27 mouse cellular contexts compared by ENCODE assay signal in genomic region chr1:120621383-120621782, GRCm38 (mm10). TPM values are rescaled to one million over a fixed set of nuclear protein-coding genes. Genes with fewer than 3 reads are reported as not detected.
DNase-seq lines count a peak whose midpoint lies in the region; ATAC-seq and TF ChIP-seq lines count a peak whose summit lies in the region.
"Had no signal": no experiment of that assay in that cellular context is flagged by ENCODE, and none has a peak within 500 bp of the region (broad histone marks: within the 10 kb centered on the region; RNA-seq: fewer than 3 reads in every experiment).

No protein-coding gene starts in this region.

- H3K36me3 ChIP-seq in hindbrain, embryonic 10.5 days = no peaks in the 10 kb centered on the region
- H3K36me3 ChIP-seq in hindbrain, postnatal 0 days (ENCODE audit: insufficient read depth, low read length) = no peaks in the 10 kb centered on the region
- H3K36me3 ChIP-seq in neural tube, embryonic 11.5 days (ENCODE audit: control insufficient read depth, insufficient read depth, low read length) = no peaks in the 10 kb centered on the region
- no peaks in the 10 kb centered on the region for H3K36me3 ChIP-seq in neural tube, embryonic 15.5 days
- H3K36me3 ChIP-seq in midbrain, embryonic 13.5 days = no peaks in the 10 kb centered on the region
- H3K36me3 ChIP-seq: embryonic facial prominence, embryonic 15.5 days; forebrain, embryonic 10.5 days; heart, embryonic 10.5 days had no signal

- H3K9ac ChIP-seq in hindbrain, postnatal 0 days (replicated peaks; ENCODE audit: low read length) = no peak overlapping the region
- H3K9ac ChIP-seq in neural tube, embryonic 11.5 days (ENCODE audit: low read length) = no peak overlapping the region
- no peak overlapping the region for H3K9ac ChIP-seq in neural tube, embryonic 15.5 days (replicated peaks)
- no peak overlapping the region; the same call in 1 of the 2 replicates for H3K9ac ChIP-seq in midbrain, embryonic 13.5 days (replicated peaks)
- H3K9ac ChIP-seq: embryonic facial prominence, embryonic 15.5 days had no signal

- no peak for TF ChIP-seq CTCF in hindbrain, postnatal 0 days (IDR thresholded peaks at IDR 0.05; ENCODE audit: low read depth)

- peak overlapping the region; percentile 73 for H3K27ac ChIP-seq in hindbrain, embryonic 10.5 days
- no peak overlapping the region for H3K27ac ChIP-seq in hindbrain, postnatal 0 days
- no peak overlapping the region for H3K27ac ChIP-seq in neural tube, embryonic 11.5 days (ENCODE audit: low read depth, low read length)
- H3K27ac ChIP-seq in neural tube, embryonic 15.5 days (replicated peaks) = no peak overlapping the region
- peak overlapping the region; percentile 70 for H3K27ac ChIP-seq in midbrain, embryonic 13.5 days
- H3K27ac ChIP-seq: embryonic facial prominence, embryonic 15.5 days; forebrain, embryonic 10.5 days; gastrocnemius, adult 2 months; heart, embryonic 10.5 days had no signal

- peak; percentile 36 for DNase-seq in hindbrain, embryonic 10.5 days (ENCODE audit: low spot score)
- no peak for DNase-seq in hindbrain, postnatal 0 days (ENCODE audit: low spot score)
- DNase-seq in neural tube, embryonic 11.5 days (ENCODE audit: low spot score) = no peak
- DNase-seq in cerebellum, postnatal 10 days = no peak
- DNase-seq in heart, adult 18-20 months = no peak
- DNase-seq: adrenal gland, postnatal 25 days; cerebellum, adult 2 months; cerebellum, postnatal 14 days; gastrocnemius, adult 2 months; gastrocnemius, postnatal 25 days; heart, postnatal 10 days; heart, postnatal 4 days had no signal

- H3K4me3 ChIP-seq in hindbrain, embryonic 10.5 days = peak overlapping the region; percentile 33; the same call in 1 of the 2 replicates
- no peak overlapping the region for H3K4me3 ChIP-seq in hindbrain, postnatal 0 days (ENCODE audit: low read length)
- H3K4me3 ChIP-seq in neural tube, embryonic 11.5 days (ENCODE audit: low read depth, low read length) = no peak overlapping the region
- no peak overlapping the region for H3K4me3 ChIP-seq in neural tube, embryonic 15.5 days (replicated peaks)
- H3K4me3 ChIP-seq in midbrain, embryonic 13.5 days (replicated peaks) = peak overlapping the region; percentile 28
- H3K4me3 ChIP-seq: embryonic facial prominence, embryonic 15.5 days; erythroblast, embryonic 14.5 days; forebrain, embryonic 10.5 days; gastrocnemius, adult 2 months; heart, embryonic 10.5 days had no signal

- H3K9me3 ChIP-seq in hindbrain, embryonic 10.5 days = no peaks in the 10 kb centered on the region
- no peaks in the 10 kb centered on the region for H3K9me3 ChIP-seq in hindbrain, postnatal 0 days (ENCODE audit: low read length)
- no peaks in the 10 kb centered on the region for H3K9me3 ChIP-seq in neural tube, embryonic 11.5 days (ENCODE audit: control insufficient read depth, low read length)
- H3K9me3 ChIP-seq in neural tube, embryonic 15.5 days (replicated peaks) = no peaks in the 10 kb centered on the region
- H3K9me3 ChIP-seq in midbrain, embryonic 13.5 days = no peaks in the 10 kb centered on the region
- H3K9me3 ChIP-seq: embryonic facial prominence, embryonic 15.5 days; forebrain, embryonic 10.5 days; heart, embryonic 10.5 days had no signal

- 17% methylated on average over 5 of the region's 5 CpGs for WGBS in hindbrain, embryonic 10.5 days
- WGBS in hindbrain, postnatal 0 days = 25% methylated on average over 5 of the region's 5 CpGs
- 18% methylated on average over 4 of the region's 5 CpGs for WGBS in neural tube, embryonic 11.5 days
- WGBS in neural tube, embryonic 15.5 days = 20% methylated on average over 5 of the region's 5 CpGs
- WGBS in midbrain, embryonic 13.5 days = 10% methylated on average over 5 of the region's 5 CpGs

- peaks cover 11% of the 10 kb centered on the region for H3K4me1 ChIP-seq in hindbrain, embryonic 10.5 days (replicated peaks)
- no peaks in the 10 kb centered on the region for H3K4me1 ChIP-seq in hindbrain, postnatal 0 days (ENCODE audit: insufficient read depth, low read length)
- H3K4me1 ChIP-seq in neural tube, embryonic 11.5 days (ENCODE audit: control insufficient read depth, insufficient read depth, low read length) = no peaks in the 10 kb centered on the region
- no peaks in the 10 kb centered on the region for H3K4me1 ChIP-seq in neural tube, embryonic 15.5 days
- H3K4me1 ChIP-seq in midbrain, embryonic 13.5 days (replicated peaks) = peaks cover 7% of the 10 kb centered on the region; the same call in 1 of the 2 replicates
- H3K4me1 ChIP-seq: embryonic facial prominence, embryonic 15.5 days; heart, embryonic 10.5 days had no signal

- no peak overlapping the region for H3K4me2 ChIP-seq in hindbrain, postnatal 0 days (ENCODE audit: low read depth, low read length)
- no peak overlapping the region for H3K4me2 ChIP-seq in neural tube, embryonic 11.5 days (ENCODE audit: low read depth)
- no peak overlapping the region for H3K4me2 ChIP-seq in neural tube, embryonic 15.5 days
- 0 out of 2 replicates have a peak overlapping the region, but pooled peaks have one; percentile 41 for H3K4me2 ChIP-seq in midbrain, embryonic 13.5 days (replicated peaks)
- H3K4me2 ChIP-seq: embryonic facial prominence, embryonic 15.5 days had no signal

- no peak for ATAC-seq in hindbrain, postnatal 0 days
- 0 out of 2 replicates have a peak, but pooled peaks have one; percentile 45 for ATAC-seq in neural tube, embryonic 11.5 days (ENCODE audit: insufficient read depth, low FRiP score, low TSS enrichment)
- ATAC-seq in neural tube, embryonic 15.5 days (ENCODE audit: low FRiP score) = no peak
- ATAC-seq in midbrain, embryonic 13.5 days = peak; percentile 84
- ATAC-seq: activated CD4-positive, CD25-positive, alpha-beta regulatory T cell, adult 4 months; forebrain, embryonic 14.5 days; intestine, postnatal 0 days; Patski had no signal

- H3K27me3 ChIP-seq in hindbrain, embryonic 10.5 days (ENCODE audit: insufficient read depth, poor library complexity, severe bottlenecking) = peaks cover 91% of the 10 kb centered on the region
- H3K27me3 ChIP-seq in hindbrain, postnatal 0 days (ENCODE audit: insufficient read depth, low read length) = peaks cover 24% of the 10 kb centered on the region
- H3K27me3 ChIP-seq in neural tube, embryonic 11.5 days (ENCODE audit: control insufficient read depth, insufficient read depth, low read length) = peaks cover 28% of the 10 kb centered on the region
- peaks cover 63% of the 10 kb centered on the region for H3K27me3 ChIP-seq in neural tube, embryonic 15.5 days (replicated peaks)
- peaks cover 74% of the 10 kb centered on the region for H3K27me3 ChIP-seq in midbrain, embryonic 13.5 days
- H3K27me3 ChIP-seq: CH12.LX had no signal

RNA-seq across cellular contexts. Expression of gene En1, which starts 19.2 kb away (rescaled TPM):
- polyA plus RNA-seq in hindbrain, embryonic 10.5 days (2016; fragmentation: Nextera tagmentation; extraction: Ambion mirVana) = 3.5 and 3.8 TPM in 2 replicates
- total RNA-seq in hindbrain, postnatal 0 days (2014; rRNA removed) = 13.0 and 13.2 TPM in 2 replicates
- 6.3 and 6.9 TPM in 2 replicates for polyA plus RNA-seq in hindbrain, postnatal 0 days (2015; fragmentation: Nextera tagmentation; extraction: Ambion mirVana)
- 5.2 and 6.1 TPM in 2 replicates for polyA plus RNA-seq in neural tube, embryonic 11.5 days (2014; fragmentation: Nextera tagmentation; extraction: Ambion mirVana)
- polyA plus RNA-seq in neural tube, embryonic 15.5 days (2015; fragmentation: Nextera tagmentation; extraction: Ambion mirVana) = 1.0 and 1.2 TPM in 2 replicates
- polyA plus RNA-seq in midbrain, embryonic 13.5 days (2015; fragmentation: Nextera tagmentation; extraction: Ambion mirVana) = 9.0 and 13.6 TPM in 2 replicates
- not detected for total RNA-seq in heart, adult 18-20 months (2021)
- total RNA-seq: adrenal gland, adult 18-20 months; adrenal gland, postnatal 25 days; CH12.LX; common myeloid progenitor, adult 5-6 weeks; granulocyte monocyte progenitor cell, adult 5-6 weeks; heart, postnatal 10 days; heart, postnatal 4 days had no signal
- polyA plus RNA-seq: activated CD4-positive, CD25-positive, alpha-beta regulatory T cell, adult 4 months; erythroblast, embryonic 14.5 days; forebrain, embryonic 14.5 days; heart, embryonic 14.5 days; intestine, postnatal 0 days; Patski had no signal

Comparison
In these comparisons a context has a peak if more than half of its experiments do, and no peak if none do; other contexts are left out.
1. H3K27ac ChIP-seq: peak in hindbrain, embryonic 10.5 days (single experiment) and midbrain, embryonic 13.5 days (single experiment); none in hindbrain, postnatal 0 days (single experiment), neural tube, embryonic 11.5 days (single experiment) and neural tube, embryonic 15.5 days (single experiment).
2. H3K4me3 ChIP-seq: peak in hindbrain, embryonic 10.5 days (single experiment) and midbrain, embryonic 13.5 days (single experiment); none in hindbrain, postnatal 0 days (single experiment), neural tube, embryonic 11.5 days (single experiment) and neural tube, embryonic 15.5 days (single experiment).
3. ATAC-seq: peak in neural tube, embryonic 11.5 days (single experiment) and midbrain, embryonic 13.5 days (single experiment); none in hindbrain, postnatal 0 days (single experiment) and neural tube, embryonic 15.5 days (single experiment).